In the genomic region with DNA sequence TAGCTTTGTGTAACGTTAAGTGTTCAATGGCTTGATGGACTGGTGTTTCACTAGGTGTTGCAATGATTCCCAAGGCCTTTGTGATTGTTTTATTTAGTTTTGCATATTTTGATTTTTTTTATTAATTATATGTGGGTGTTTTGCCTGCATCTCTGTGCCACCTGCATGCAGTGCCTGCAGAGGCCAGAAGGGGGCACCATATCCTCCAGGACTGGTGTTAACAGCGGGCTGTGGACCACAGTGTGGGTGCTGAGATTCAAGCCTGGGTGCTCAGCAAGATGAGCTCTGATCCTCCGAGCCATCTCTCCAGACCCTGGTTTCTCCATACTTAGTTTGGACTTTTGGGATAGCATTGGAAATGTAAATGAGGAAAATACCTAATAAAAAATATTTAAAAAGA, we compare ENCODE assay signal across 10 mouse cellular contexts.
DNase-seq lines count a peak whose midpoint lies in the region; ATAC-seq and TF ChIP-seq lines count a peak whose summit lies in the region.
"Had no signal": no experiment of that assay in that cellular context is flagged by ENCODE, and none has a peak within 500 bp of the region (broad histone marks: within the 10 kb centered on the region; RNA-seq: fewer than 3 reads in every experiment).

No protein-coding gene starts in this region.

- peak; percentile 62 for TF ChIP-seq CTCF in forebrain, postnatal 0 days (IDR thresholded peaks at IDR 0.05; ENCODE audit: low read depth)
- TF ChIP-seq CTCF in midbrain, postnatal 0 days (IDR thresholded peaks at IDR 0.05), result peak; percentile 64

- no peak for DNase-seq in forebrain, postnatal 0 days
- no peak for DNase-seq in midbrain, postnatal 0 days (ENCODE audit: low spot score)
- DNase-seq in midbrain, embryonic 11.5 days (ENCODE audit: low spot score, missing footprints), result no peak
- peak; percentile 54 for DNase-seq in thymus, postnatal 36 days
- no peak for DNase-seq in hindbrain, embryonic 10.5 days (ENCODE audit: low spot score)
- DNase-seq in forebrain, embryonic 14.5 days (ENCODE audit: low spot score), result no peak

- H3K4me3 ChIP-seq in forebrain, postnatal 0 days (ENCODE audit: low read depth, low read length), result no peak overlapping the region
- no peak overlapping the region for H3K4me3 ChIP-seq in forebrain, embryonic 16.5 days (replicated peaks; ENCODE audit: low read length)
- no peak overlapping the region for H3K4me3 ChIP-seq in midbrain, postnatal 0 days (ENCODE audit: low read depth, low read length)
- H3K4me3 ChIP-seq in midbrain, embryonic 11.5 days (ENCODE audit: low read depth, low read length), result no peak overlapping the region
- H3K4me3 ChIP-seq in hindbrain, embryonic 10.5 days, result no peak overlapping the region
- H3K4me3 ChIP-seq in forebrain, embryonic 14.5 days (ENCODE audit: low read depth, low read length), result no peak overlapping the region
- H3K4me3 ChIP-seq: embryonic facial prominence, embryonic 10.5 days; neural tube, embryonic 13.5 days had no signal

- 79% methylated on average over 3 of the region's 3 CpGs for WGBS in forebrain, postnatal 0 days
- WGBS in forebrain, embryonic 16.5 days, result 82% methylated on average over 3 of the region's 3 CpGs
- WGBS in midbrain, postnatal 0 days, result 85% methylated on average over 3 of the region's 3 CpGs
- WGBS in midbrain, embryonic 11.5 days, result 71% methylated on average over 3 of the region's 3 CpGs
- 88% methylated on average over 3 of the region's 3 CpGs for WGBS in hindbrain, embryonic 10.5 days
- WGBS in forebrain, embryonic 14.5 days, result 85% methylated on average over 3 of the region's 3 CpGs

- H3K27ac ChIP-seq in forebrain, postnatal 0 days (ENCODE audit: low read depth, low read length), result no peak overlapping the region
- H3K27ac ChIP-seq in forebrain, embryonic 16.5 days (ENCODE audit: low read length), result no peak overlapping the region
- H3K27ac ChIP-seq in midbrain, postnatal 0 days (ENCODE audit: low read depth, low read length), result no peak overlapping the region
- no peak overlapping the region for H3K27ac ChIP-seq in midbrain, embryonic 11.5 days (ENCODE audit: low read depth, low read length)
- H3K27ac ChIP-seq in hindbrain, embryonic 10.5 days, result no peak overlapping the region
- H3K27ac ChIP-seq in forebrain, embryonic 14.5 days (ENCODE audit: low read depth, low read length), result no peak overlapping the region
- H3K27ac ChIP-seq: embryonic facial prominence, embryonic 10.5 days; neural tube, embryonic 13.5 days had no signal

- no peaks in the 10 kb centered on the region for H3K27me3 ChIP-seq in forebrain, postnatal 0 days (ENCODE audit: insufficient read depth, low read length)
- H3K27me3 ChIP-seq in forebrain, embryonic 16.5 days (replicated peaks; ENCODE audit: control insufficient read depth, insufficient read depth, low read length), result no peaks in the 10 kb centered on the region
- H3K27me3 ChIP-seq in midbrain, postnatal 0 days (ENCODE audit: insufficient read depth, low read length), result no peaks in the 10 kb centered on the region
- no peaks in the 10 kb centered on the region for H3K27me3 ChIP-seq in midbrain, embryonic 11.5 days (ENCODE audit: control insufficient read depth, insufficient read depth, low read length)
- H3K27me3 ChIP-seq in hindbrain, embryonic 10.5 days (ENCODE audit: insufficient read depth, poor library complexity, severe bottlenecking), result no peaks in the 10 kb centered on the region
- H3K27me3 ChIP-seq in forebrain, embryonic 14.5 days (replicated peaks; ENCODE audit: control insufficient read depth, insufficient read depth, low read length), result no peaks in the 10 kb centered on the region
- H3K27me3 ChIP-seq: neural tube, embryonic 13.5 days had no signal

- H3K4me2 ChIP-seq in forebrain, postnatal 0 days (ENCODE audit: low read depth), result no peak overlapping the region
- no peak overlapping the region for H3K4me2 ChIP-seq in forebrain, embryonic 16.5 days (ENCODE audit: low read length)
- H3K4me2 ChIP-seq in midbrain, postnatal 0 days (ENCODE audit: low read depth, low read length, poor library complexity, severe bottlenecking), result no peak overlapping the region
- no peak overlapping the region for H3K4me2 ChIP-seq in midbrain, embryonic 11.5 days
- no peak overlapping the region for H3K4me2 ChIP-seq in forebrain, embryonic 14.5 days (ENCODE audit: low read length)
- H3K4me2 ChIP-seq: neural tube, embryonic 13.5 days had no signal

- no peaks in the 10 kb centered on the region for H3K36me3 ChIP-seq in forebrain, postnatal 0 days (ENCODE audit: insufficient read depth)
- no peaks in the 10 kb centered on the region for H3K36me3 ChIP-seq in forebrain, embryonic 16.5 days (ENCODE audit: control insufficient read depth, insufficient read depth)
- no peaks in the 10 kb centered on the region for H3K36me3 ChIP-seq in midbrain, postnatal 0 days (ENCODE audit: insufficient read depth, low read length)
- H3K36me3 ChIP-seq in midbrain, embryonic 11.5 days (ENCODE audit: control insufficient read depth, insufficient read depth, low read length), result no peaks in the 10 kb centered on the region
- no peaks in the 10 kb centered on the region for H3K36me3 ChIP-seq in hindbrain, embryonic 10.5 days
- H3K36me3 ChIP-seq in forebrain, embryonic 14.5 days (ENCODE audit: control insufficient read depth, insufficient read depth, low read length), result no peaks in the 10 kb centered on the region
- H3K36me3 ChIP-seq: embryonic facial prominence, embryonic 10.5 days; neural tube, embryonic 13.5 days had no signal

- no peak for ATAC-seq in forebrain, postnatal 0 days
- ATAC-seq in forebrain, embryonic 16.5 days, result no peak
- ATAC-seq in midbrain, postnatal 0 days (ENCODE audit: low FRiP score), result no peak
- ATAC-seq in midbrain, embryonic 11.5 days (ENCODE audit: low FRiP score), result no peak
- ATAC-seq in granulocyte monocyte progenitor cell, adult 5-6 weeks (replicated peaks; ENCODE audit: poor library complexity, severe bottlenecking), result peak; percentile 47; the same call in 1 of the 2 replicates
- ATAC-seq in forebrain, embryonic 14.5 days, result no peak

- peaks cover 26% of the 10 kb centered on the region for H3K4me1 ChIP-seq in forebrain, postnatal 0 days (ENCODE audit: insufficient read depth)
- H3K4me1 ChIP-seq in forebrain, embryonic 16.5 days (replicated peaks; ENCODE audit: control insufficient read depth, insufficient read depth, low read length), result peaks cover 70% of the 10 kb centered on the region
- H3K4me1 ChIP-seq in midbrain, postnatal 0 days (ENCODE audit: insufficient read depth, low read length), result peaks cover 41% of the 10 kb centered on the region
- peaks cover 31% of the 10 kb centered on the region for H3K4me1 ChIP-seq in midbrain, embryonic 11.5 days (ENCODE audit: control insufficient read depth, insufficient read depth, low read length)
- peaks cover 80% of the 10 kb centered on the region for H3K4me1 ChIP-seq in hindbrain, embryonic 10.5 days (replicated peaks)
- peaks cover 59% of the 10 kb centered on the region for H3K4me1 ChIP-seq in forebrain, embryonic 14.5 days (ENCODE audit: control insufficient read depth, insufficient read depth, low read length)

- no peaks in the 10 kb centered on the region for H3K9me3 ChIP-seq in forebrain, postnatal 0 days (ENCODE audit: low read length)
- no peaks in the 10 kb centered on the region for H3K9me3 ChIP-seq in forebrain, embryonic 16.5 days (ENCODE audit: control insufficient read depth, low read length)
- H3K9me3 ChIP-seq in midbrain, postnatal 0 days (ENCODE audit: low read length), result no peaks in the 10 kb centered on the region
- H3K9me3 ChIP-seq in midbrain, embryonic 11.5 days (ENCODE audit: control insufficient read depth, low read length), result no peaks in the 10 kb centered on the region
- H3K9me3 ChIP-seq in hindbrain, embryonic 10.5 days, result no peaks in the 10 kb centered on the region
- no peaks in the 10 kb centered on the region for H3K9me3 ChIP-seq in forebrain, embryonic 14.5 days (replicated peaks; ENCODE audit: control insufficient read depth, low read length)
- H3K9me3 ChIP-seq: embryonic facial prominence, embryonic 10.5 days; neural tube, embryonic 13.5 days had no signal

- no peak overlapping the region for H3K9ac ChIP-seq in forebrain, postnatal 0 days
- H3K9ac ChIP-seq in forebrain, embryonic 16.5 days (replicated peaks; ENCODE audit: low read depth, low read length), result no peak overlapping the region
- no peak overlapping the region for H3K9ac ChIP-seq in midbrain, postnatal 0 days (replicated peaks; ENCODE audit: low read length, poor library complexity, severe bottlenecking)
- H3K9ac ChIP-seq in midbrain, embryonic 11.5 days (ENCODE audit: low read length), result no peak overlapping the region
- H3K9ac ChIP-seq in forebrain, embryonic 14.5 days (ENCODE audit: low read length), result no peak overlapping the region
- H3K9ac ChIP-seq: neural tube, embryonic 13.5 days had no signal

Comparison
In these comparisons a context has a peak if more than half of its experiments do, and no peak if none do; other contexts are left out.
1. DNase-seq: peak in thymus, postnatal 36 days (2 of 2); none in forebrain, postnatal 0 days (single experiment), midbrain, postnatal 0 days (single experiment), midbrain, embryonic 11.5 days (single experiment), hindbrain, embryonic 10.5 days (single experiment) and forebrain, embryonic 14.5 days (single experiment).